Mouse (Mus musculus) CH12.LX (cell line): ENCODE data around the gene Smtn. TPM values are rescaled to one million over a fixed set of nuclear protein-coding genes. Genes with fewer than 3 reads are reported as not detected.

ENCODE experiments used
- DNase-seq: peaks from one replicate; pipeline ENCODE4 v3.0.0-alpha.2; 2013; ENCODE audit errors: extremely low read depth
- H3K27ac ChIP-seq: 2 replicates; pipeline ENCODE4 v1.5.1; 2012; ENCODE audit warnings: low read depth, mild to moderate bottlenecking, control low read depth, moderate library complexity; ENCODE audit not compliant: insufficient read depth
- H3K27me3 ChIP-seq: replicated peaks from 2 replicates; pipeline ENCODE3; 2012; ENCODE audit warnings: inconsistent platforms
- H3K36me3 ChIP-seq, 2 experiments: replicated peaks in 1 of 2; 2 replicates each; pipeline versions ENCODE3 to v1.6.1; 2012; ENCODE audit warnings: inconsistent platforms in 1 of 2, low read length in 1 of 2, mild to moderate bottlenecking in 1 of 2, mixed read lengths in 1 of 2, moderate library complexity in 1 of 2; ENCODE audit not compliant: control insufficient read depth in 1 of 2, insufficient read depth in 1 of 2
- H3K4me1 ChIP-seq, 2 experiments: 2 replicates each; pipeline ENCODE4 v1.6.1; 2012; ENCODE audit warnings: inconsistent platforms in 1 of 2, moderate library complexity in 1 of 2; ENCODE audit not compliant: insufficient read depth in 2 of 2, control insufficient read depth in 1 of 2
- H3K4me2 ChIP-seq: 2 replicates; pipeline ENCODE4 v1.6.1; 2012; ENCODE audit warnings: low read depth, mild to moderate bottlenecking, control low read depth; ENCODE audit not compliant: poor library complexity, insufficient read depth, severe bottlenecking
- H3K4me3 ChIP-seq, 3 experiments: fragments of 150-350 bp in 1 of 3; sonication (generic) in 1 of 3; replicated peaks in 1 of 3; 2 replicates each; pipeline versions ENCODE3 to v1.5.1; 2011 to 2012; ENCODE audit warnings: low read depth in 2 of 3, low read length in 2 of 3, mild to moderate bottlenecking in 2 of 3, moderate library complexity in 2 of 3, control low read depth in 1 of 3, improper control_type of control experiment in 1 of 3, inconsistent platforms in 1 of 3, mixed read lengths in 1 of 3; ENCODE audit not compliant: poor library complexity in 1 of 3
- H3K79me2 ChIP-seq: replicated peaks from 2 replicates; pipeline ENCODE4 v1.6.1; 2012; ENCODE audit warnings: mild to moderate bottlenecking, moderate library complexity; ENCODE audit not compliant: control insufficient read depth, poor library complexity, insufficient read depth, severe bottlenecking; ENCODE audit errors: extremely low read depth
- H3K9ac ChIP-seq: 2 replicates; pipeline ENCODE4 v1.6.1; 2012; ENCODE audit warnings: low read depth, mild to moderate bottlenecking, control low read depth, moderate library complexity; ENCODE audit not compliant: insufficient read depth
- H3K9me3 ChIP-seq: replicated peaks from 2 replicates; pipeline ENCODE3; 2012; ENCODE audit warnings: low read length, inconsistent platforms, mixed read lengths
- BHLHE40 ChIP-seq: IDR thresholded peaks from 2 replicates; pipeline ENCODE4 v1.6.1; 2011; ENCODE audit warnings: mild to moderate bottlenecking, low read depth, low read length, improper control_type of control experiment
- CHD1 ChIP-seq: IDR thresholded peaks from 2 replicates; pipeline ENCODE4 v1.6.1; 2012; ENCODE audit warnings: low read depth, low read length, improper control_type of control experiment, inconsistent platforms
- CTCF ChIP-seq, 2 experiments: IDR thresholded peaks in 1 of 2; conservative IDR thresholded peaks in 1 of 2; 2 replicates each; pipeline ENCODE4 v1.5.1; 2011 to 2012; ENCODE audit warnings: low read depth in 2 of 2, low read length in 2 of 2, improper control_type of control experiment in 1 of 2, inconsistent platforms in 1 of 2, mild to moderate bottlenecking in 1 of 2, moderate library complexity in 1 of 2
- ELF1 ChIP-seq: IDR thresholded peaks from 2 replicates; pipeline ENCODE4 v1.6.1; 2014; ENCODE audit warnings: low read depth, mild to moderate bottlenecking, inconsistent platforms, low read length, improper control_type of control experiment
- IRF4 ChIP-seq: IDR thresholded peaks from 2 replicates; pipeline ENCODE4 v1.6.1; 2014; ENCODE audit warnings: low read depth, mild to moderate bottlenecking, inconsistent platforms, low read length, improper control_type of control experiment
- KAT2A ChIP-seq: IDR thresholded peaks from 2 replicates; pipeline ENCODE4 v1.6.1; 2012; ENCODE audit warnings: low read length, improper control_type of control experiment, inconsistent platforms; ENCODE audit not compliant: insufficient replicate concordance
- NRF1 ChIP-seq: IDR thresholded peaks from 2 replicates; pipeline ENCODE4 v1.6.1; 2014; ENCODE audit warnings: low read depth, mild to moderate bottlenecking, inconsistent platforms, low read length, improper control_type of control experiment, moderate library complexity
- POLR2AphosphoS2 ChIP-seq: IDR thresholded peaks from 2 replicates; pipeline ENCODE4 v1.6.1; 2011; ENCODE audit warnings: low read depth, low read length, improper control_type of control experiment
- RCOR1 ChIP-seq: conservative IDR thresholded peaks from 2 replicates; pipeline ENCODE4 v1.6.1; 2012; ENCODE audit warnings: low read depth, mild to moderate bottlenecking, inconsistent platforms, low read length, improper control_type of control experiment
- SMC3 ChIP-seq: IDR thresholded peaks from 2 replicates; pipeline ENCODE4 v1.6.1; 2011; ENCODE audit warnings: low read depth, low read length, improper control_type of control experiment
- UBTF ChIP-seq: IDR thresholded peaks from 2 replicates; pipeline ENCODE4 v1.6.1; 2012; ENCODE audit warnings: low read depth, mild to moderate bottlenecking, inconsistent platforms, low read length, improper control_type of control experiment, moderate library complexity
- ZC3H11A ChIP-seq: IDR thresholded peaks from 2 replicates; pipeline ENCODE4 v1.6.1; 2012; ENCODE audit warnings: low read depth, mild to moderate bottlenecking, inconsistent platforms, low read length, improper control_type of control experiment
- ZNF384 ChIP-seq: IDR thresholded peaks from 2 replicates; pipeline ENCODE4 v1.6.1; 2012; ENCODE audit warnings: low read depth, low read length, improper control_type of control experiment, inconsistent platforms
- dilution Hi-C: fragments of 300-500 bp; cut with MboI; formaldehyde crosslinking; loops from 2 replicates; pipeline ENCODE4 v1.14.3; 2020; ENCODE audit warnings: low sequenced_read_pairs; ENCODE audit not compliant: extremely low pct_unique_long_range_greater_than_20kb, extremely low pct_ligation_motif_present
- in situ Hi-C: fragments of 300-500 bp; cut with MboI; formaldehyde crosslinking; loops from 3 replicates; pipeline ENCODE4 v1.14.3; 2019; ENCODE audit warnings: low sequenced_read_pairs, low pct_ligation_motif_present, low pct_unique_long_range_greater_than_20kb, mixed read lengths
- polyA plus RNA-seq: library from polyadenylated mRNA; unstranded; fragments of >175 nt; gene quantifications from 2 replicates; pipeline ENCODE4 v1.2.1, GENCODE M21; 2012; ENCODE audit warnings: low read depth; ENCODE audit not compliant: insufficient read length
- total RNA-seq, 2 experiments: library from RNA; depleted of rRNA; stranded (reverse); fragments of 300-350 nt in 1 of 2; fragments of >200 nt in 1 of 2; gene quantifications; 2 replicates each; pipeline ENCODE4 v1.2.3; 2012 to 2014

Gene Smtn
- total and polyA plus RNA-seq, 3 experiments = 0.58 to 5.3 (median 3.1) TPM

DNA sequence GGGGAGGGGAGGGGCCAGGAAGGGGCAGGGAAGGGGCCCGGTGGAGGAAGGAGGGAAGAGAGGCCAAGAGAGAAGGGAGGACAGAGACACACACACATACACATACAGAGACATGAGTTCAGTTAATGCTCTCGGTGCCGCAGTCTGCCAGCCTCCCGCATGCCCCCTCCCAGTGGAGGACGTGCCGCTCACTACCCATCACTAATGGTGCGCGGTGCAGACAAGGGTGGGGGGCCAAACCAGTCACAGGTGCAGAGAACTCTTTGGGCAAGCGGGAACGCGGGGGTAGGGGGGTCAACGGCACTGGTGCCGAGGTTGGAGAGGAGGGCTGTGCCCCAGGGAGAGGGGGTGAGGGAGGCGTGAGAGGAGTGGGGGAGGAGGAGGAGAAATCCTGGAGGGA is 19.5 kb downstream of the Smtn start:
- in situ Hi-C loops (no loop called here), dilution Hi-C loops (no loop called here)
- TF ChIP-seq UBTF (no peak), KAT2A (no peak), IRF4 (no peak), ZNF384 (no peak), ZC3H11A (no peak), SMC3 (no peak), RCOR1 (no peak), CHD1 (no peak), POLR2AphosphoS2 (no peak), NRF1 (no peak), ELF1 (no peak), CTCF (conservative IDR thresholded peaks at IDR 0.05 in 1 of 2, IDR thresholded peaks at IDR 0.05 in 1 of 2; ENCODE audit: low read depth in 2 of 2, low read length in 2 of 2) (no peak), BHLHE40 (no peak)
- Histone ChIP-seq H3K27me3 (no peaks in the 10 kb centered on the region), H3K4me3 (no peak overlapping the region), H3K4me1 (peaks cover 0 to 4% of the 10 kb centered on the region in 2 experiments; a peak in 1 of 4 replicates), H3K4me2 (no peak overlapping the region), H3K9ac (no peak overlapping the region), H3K27ac (no peak overlapping the region), H3K79me2 (no peaks in the 10 kb centered on the region), H3K36me3 (peaks cover 0 to 27% of the 10 kb centered on the region in 2 experiments), H3K9me3 (no peaks in the 10 kb centered on the region)
- DNase-seq = no peak

- no peak overlapping the region for H3K27ac ChIP-seq
- H3K4me2 ChIP-seq = no peak overlapping the region
- in situ Hi-C loops (no loop called here), dilution Hi-C loops (no loop called here)
- no peaks in the 10 kb centered on the region for H3K9me3 ChIP-seq
- H3K79me2 ChIP-seq = no peaks in the 10 kb centered on the region
- H3K36me3 ChIP-seq = peaks cover 0 to 22% of the 10 kb centered on the region in 2 experiments
- no peak overlapping the region for H3K9ac ChIP-seq
- no peak overlapping the region for H3K4me3 ChIP-seq
- no peak for TF ChIP-seq BHLHE40
- H3K4me1 ChIP-seq = peaks cover 0 to 8% of the 10 kb centered on the region in 2 experiments; a peak in 2 of 4 replicates
- H3K27me3 ChIP-seq = peaks cover 3% of the 10 kb centered on the region
- no peak for DNase-seq
These were observed 20.5 kb downstream of the Smtn start for GRCm38 (mm10) chr11:3519756-3520398.
